Mouse (Mus musculus) cerebellum, adult 2 months (tissue): ENCODE measurements around the gene Atxn2.

Source experiments
- CTCF ChIP-seq: fragments of 200-500 bp; IDR thresholded peaks from 2 replicates; pipeline ENCODE4 v1.5.1; 2011; ENCODE audit warnings: low read depth, mild to moderate bottlenecking, control low read depth, low read length, moderate library complexity, borderline replicate concordance; ENCODE audit not compliant: insufficient read depth
- POLR2A ChIP-seq: fragments of 200-500 bp; IDR thresholded peaks from 2 replicates; pipeline ENCODE4 v1.6.1; 2011; ENCODE audit warnings: low read length, control low read depth, borderline replicate concordance; ENCODE audit not compliant: insufficient read depth

GRCm38 (mm10) chr5:121721841-121722240, 10.7 kb downstream of the Atxn2 start:
- no peak for TF ChIP-seq POLR2A
- TF ChIP-seq CTCF = no peak
